ENCODE assay signal across 7 mouse cellular contexts in the genomic region with DNA sequence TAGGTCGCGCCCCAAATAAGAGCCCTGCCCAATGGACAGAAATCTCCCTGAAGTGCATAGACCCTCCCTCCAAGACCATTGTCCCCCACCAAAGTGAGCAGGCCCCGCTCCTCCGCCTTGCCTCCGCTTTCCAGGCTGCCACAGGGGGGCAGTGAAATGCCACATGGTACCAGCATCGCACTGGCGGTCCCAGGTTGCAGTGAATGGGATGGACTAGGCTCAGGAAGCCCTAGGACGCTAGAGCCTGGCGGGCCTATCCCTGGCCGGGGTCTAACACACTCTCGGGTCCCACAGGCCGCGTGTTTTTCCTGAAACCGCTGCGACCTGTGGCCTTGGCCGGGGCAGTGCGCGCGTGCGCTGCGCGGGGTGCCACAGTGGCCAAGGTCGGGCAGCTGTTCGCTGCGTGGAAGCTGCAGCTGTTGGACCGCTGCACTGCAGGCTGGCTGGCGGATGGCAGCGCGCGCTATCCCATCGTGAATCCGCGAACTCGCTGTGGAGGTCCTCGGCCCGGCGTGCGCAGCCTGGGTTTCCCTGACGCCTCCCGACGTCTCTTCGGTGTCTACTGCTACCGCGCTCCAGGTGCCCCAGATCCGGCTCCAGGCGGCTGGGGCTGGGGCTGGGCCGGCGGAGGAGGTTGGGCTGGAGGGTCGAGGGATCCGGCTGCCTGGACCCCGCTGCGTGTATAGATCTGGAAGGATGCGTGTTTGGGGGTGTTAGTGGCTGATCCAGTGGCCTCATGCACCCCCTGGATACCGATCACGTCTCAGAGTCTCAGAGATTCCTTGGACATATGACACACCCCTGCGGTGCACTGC. TPM values are rescaled to one million over a fixed set of nuclear protein-coding genes. Genes with fewer than 3 reads are reported as not detected.
DNase-seq lines count a peak whose midpoint lies in the region; ATAC-seq and TF ChIP-seq lines count a peak whose summit lies in the region.

No protein-coding gene starts in this region.

- intact Hi-C loops in left cerebral cortex, postnatal 25 days (cut with DNase I), result loop anchor here (1.0 to 2.0 kb wide), 2 partner anchors 35 to 78 kb away; no protein-coding TSS in a partner anchor

- TF ChIP-seq POLR2A in bone marrow, adult 2 months (IDR thresholded peaks at IDR 0.05; ENCODE audit: borderline replicate concordance, control insufficient read depth, low read depth, low read length), result no peak

- H3K27ac ChIP-seq in bone marrow, adult 2 months (ENCODE audit: control insufficient read depth, insufficient read depth, low read depth, low read length, poor library complexity), result no peak overlapping the region
- H3K27ac ChIP-seq in forebrain, embryonic 11.5 days (ENCODE audit: low read depth, low read length), result no peak overlapping the region
- H3K27ac ChIP-seq in hindbrain, embryonic 14.5 days, result no peak overlapping the region
- H3K27ac ChIP-seq in stomach, embryonic 14.5 days (ENCODE audit: low read length), result no peak overlapping the region

- peak; percentile 76 for ATAC-seq in forebrain, embryonic 11.5 days (replicated peaks; ENCODE audit: low FRiP score)
- ATAC-seq in hindbrain, embryonic 14.5 days (ENCODE audit: low FRiP score), result peak; percentile 61; the same call in 1 of the 2 replicates
- peak; percentile 43; the same call in 1 of the 2 replicates for ATAC-seq in stomach, embryonic 14.5 days (ENCODE audit: insufficient number of reproducible peaks, insufficient read depth, low FRiP score, low read depth)

- peak overlapping the region; percentile 83 for H3K4me2 ChIP-seq in forebrain, embryonic 11.5 days (ENCODE audit: low read depth, low read length, severe bottlenecking)
- H3K4me2 ChIP-seq in hindbrain, embryonic 14.5 days (replicated peaks), result peak overlapping the region; percentile 83
- peak overlapping the region; percentile 45 for H3K4me2 ChIP-seq in stomach, embryonic 14.5 days (replicated peaks; ENCODE audit: low read depth, low read length)

- WGBS in bone marrow, adult 2 months, result 7% methylated on average over 56 of the region's 56 CpGs
- WGBS in forebrain, embryonic 11.5 days, result 4% methylated on average over 56 of the region's 56 CpGs
- 4% methylated on average over 56 of the region's 56 CpGs for WGBS in hindbrain, embryonic 14.5 days
- WGBS in stomach, embryonic 14.5 days, result 4% methylated on average over 56 of the region's 56 CpGs

- H3K27me3 ChIP-seq in forebrain, embryonic 11.5 days (ENCODE audit: control insufficient read depth, insufficient read depth, low read length), result peaks cover 69% of the 10 kb centered on the region
- H3K27me3 ChIP-seq in hindbrain, embryonic 14.5 days (ENCODE audit: control insufficient read depth, insufficient read depth, low read length), result peaks cover 67% of the 10 kb centered on the region
- peaks cover 68% of the 10 kb centered on the region for H3K27me3 ChIP-seq in stomach, embryonic 14.5 days (ENCODE audit: control insufficient read depth, insufficient read depth, low read length)

- no peak overlapping the region for H3K4me3 ChIP-seq in bone marrow, adult 2 months (replicated peaks; ENCODE audit: control insufficient read depth, low read depth, low read length)
- peak overlapping the region; percentile 36 for H3K4me3 ChIP-seq in forebrain, embryonic 11.5 days (ENCODE audit: low read depth, low read length)
- peak overlapping the region; percentile 35 for H3K4me3 ChIP-seq in hindbrain, embryonic 14.5 days (replicated peaks; ENCODE audit: low read length)
- peak overlapping the region; percentile 17 for H3K4me3 ChIP-seq in stomach, embryonic 14.5 days (ENCODE audit: low read depth, low read length)

- peak overlapping the region; percentile 40 for H3K9ac ChIP-seq in forebrain, embryonic 11.5 days (ENCODE audit: low read length)
- peak overlapping the region; percentile 55 for H3K9ac ChIP-seq in hindbrain, embryonic 14.5 days
- H3K9ac ChIP-seq in stomach, embryonic 14.5 days (replicated peaks; ENCODE audit: low read depth, low read length), result no peak overlapping the region

- H3K4me1 ChIP-seq in bone marrow, adult 2 months (ENCODE audit: control insufficient read depth, insufficient read depth, low read length), result no peaks in the 10 kb centered on the region
- peaks cover 17% of the 10 kb centered on the region; the same call in 1 of the 2 replicates for H3K4me1 ChIP-seq in forebrain, embryonic 11.5 days (replicated peaks; ENCODE audit: control insufficient read depth, insufficient read depth, low read length)
- peaks cover 31% of the 10 kb centered on the region for H3K4me1 ChIP-seq in hindbrain, embryonic 14.5 days (replicated peaks; ENCODE audit: control insufficient read depth, insufficient read depth, low read length)
- peaks cover 14% of the 10 kb centered on the region; the same call in 1 of the 2 replicates for H3K4me1 ChIP-seq in stomach, embryonic 14.5 days (ENCODE audit: control insufficient read depth, insufficient read depth, low read length)

- H3K36me3 ChIP-seq in forebrain, embryonic 11.5 days (ENCODE audit: control insufficient read depth, insufficient read depth, low read length), result no peaks in the 10 kb centered on the region
- H3K36me3 ChIP-seq in hindbrain, embryonic 14.5 days (replicated peaks; ENCODE audit: control insufficient read depth, insufficient read depth), result no peaks in the 10 kb centered on the region
- no peaks in the 10 kb centered on the region for H3K36me3 ChIP-seq in stomach, embryonic 14.5 days (ENCODE audit: control insufficient read depth, insufficient read depth, low read length)

- peak; percentile 58 for DNase-seq in Muller cell, postnatal 12 days (ENCODE audit: inconsistent ontology term)
- peak; percentile 85 for DNase-seq in forebrain, embryonic 11.5 days (ENCODE audit: low spot score)
- peak; percentile 69 for DNase-seq in hindbrain, embryonic 14.5 days (ENCODE audit: low spot score)
- DNase-seq in left cerebral cortex, postnatal 25 days (ENCODE audit: low spot score in 2 of 2), result peak; percentile 71 to 77
- peak; percentile 63 for DNase-seq in mesoderm, embryonic 11.5 days (ENCODE audit: low read depth, low spot score)

- TF ChIP-seq CTCF in bone marrow, adult 2 months (IDR thresholded peaks at IDR 0.05; ENCODE audit: control insufficient read depth, insufficient read depth, low read length), result peak; percentile 49

- H3K9me3 ChIP-seq in forebrain, embryonic 11.5 days (ENCODE audit: control insufficient read depth, low read length), result no peaks in the 10 kb centered on the region
- H3K9me3 ChIP-seq in hindbrain, embryonic 14.5 days (ENCODE audit: control insufficient read depth, low read length), result no peaks in the 10 kb centered on the region
- H3K9me3 ChIP-seq in stomach, embryonic 14.5 days (ENCODE audit: control insufficient read depth, low read depth, low read length), result no peaks in the 10 kb centered on the region

RNA-seq across cellular contexts. Expression of a gene that starts 4.8 kb away (rescaled TPM):
- not detected in 2 replicates for polyA plus RNA-seq in bone marrow, adult 2 months (2011; ENCODE audit: insufficient read depth, insufficient read length, low replicate concordance, missing spikeins)
- 0.05 TPM in 1 of 2 replicates, not detected in the other for polyA plus RNA-seq in forebrain, embryonic 11.5 days (2014; fragmentation: Nextera tagmentation; extraction: Ambion mirVana)
- polyA plus RNA-seq in hindbrain, embryonic 14.5 days (2014; fragmentation: Nextera tagmentation; extraction: Ambion mirVana), result 0.80 and 1.1 TPM in 2 replicates
- total RNA-seq in left cerebral cortex, postnatal 25 days (2021), result 10 to 100 TPM; 62.6 to 71.8 TPM
- polyA plus RNA-seq in stomach, embryonic 14.5 days (2014; fragmentation: Nextera tagmentation; extraction: Ambion mirVana), result not detected in 2 replicates

RNA-seq across cellular contexts. Expression of a gene that starts 15.3 kb away (rescaled TPM):
- polyA plus RNA-seq in bone marrow, adult 2 months (2011; ENCODE audit: insufficient read depth, insufficient read length, low replicate concordance, missing spikeins), result 1.6 and 2.8 TPM in 2 replicates
- 0.76 and 1.3 TPM in 2 replicates for polyA plus RNA-seq in forebrain, embryonic 11.5 days (2014; fragmentation: Nextera tagmentation; extraction: Ambion mirVana)
- 1.0 and 1.9 TPM in 2 replicates for polyA plus RNA-seq in hindbrain, embryonic 14.5 days (2014; fragmentation: Nextera tagmentation; extraction: Ambion mirVana)
- total RNA-seq in left cerebral cortex, postnatal 25 days (2021), result 1 to 10 TPM; 3.0 to 3.4 TPM
- 0.70 and 2.0 TPM in 2 replicates for polyA plus RNA-seq in stomach, embryonic 14.5 days (2014; fragmentation: Nextera tagmentation; extraction: Ambion mirVana)

RNA-seq across cellular contexts. Expression of a gene that starts 32.6 kb away (rescaled TPM):
- polyA plus RNA-seq in bone marrow, adult 2 months (2011; ENCODE audit: insufficient read depth, insufficient read length, low replicate concordance, missing spikeins), result 0.13 and 0.50 TPM in 2 replicates
- polyA plus RNA-seq in forebrain, embryonic 11.5 days (2014; fragmentation: Nextera tagmentation; extraction: Ambion mirVana), result 51.5 and 60.4 TPM in 2 replicates
- polyA plus RNA-seq in hindbrain, embryonic 14.5 days (2014; fragmentation: Nextera tagmentation; extraction: Ambion mirVana), result 141 and 152 TPM in 2 replicates
- 100 to 1,000 TPM; 219 to 220 TPM for total RNA-seq in left cerebral cortex, postnatal 25 days (2021)
- 1.9 and 2.1 TPM in 2 replicates for polyA plus RNA-seq in stomach, embryonic 14.5 days (2014; fragmentation: Nextera tagmentation; extraction: Ambion mirVana)

RNA-seq across cellular contexts. Expression of a gene that starts 43.1 kb away (rescaled TPM):
- polyA plus RNA-seq in bone marrow, adult 2 months (2011; ENCODE audit: insufficient read depth, insufficient read length, low replicate concordance, missing spikeins), result 16.1 and 29.5 TPM in 2 replicates
- polyA plus RNA-seq in forebrain, embryonic 11.5 days (2014; fragmentation: Nextera tagmentation; extraction: Ambion mirVana), result 20.7 and 23.9 TPM in 2 replicates
- 29.1 and 29.5 TPM in 2 replicates for polyA plus RNA-seq in hindbrain, embryonic 14.5 days (2014; fragmentation: Nextera tagmentation; extraction: Ambion mirVana)
- 10 to 100 TPM; 21.7 to 21.9 TPM for total RNA-seq in left cerebral cortex, postnatal 25 days (2021)
- 28.5 and 29.1 TPM in 2 replicates for polyA plus RNA-seq in stomach, embryonic 14.5 days (2014; fragmentation: Nextera tagmentation; extraction: Ambion mirVana)

RNA-seq across cellular contexts. Expression of a gene that starts 45.4 kb away (rescaled TPM):
- 19.1 and 26.4 TPM in 2 replicates for polyA plus RNA-seq in bone marrow, adult 2 months (2011; ENCODE audit: insufficient read depth, insufficient read length, low replicate concordance, missing spikeins)
- polyA plus RNA-seq in forebrain, embryonic 11.5 days (2014; fragmentation: Nextera tagmentation; extraction: Ambion mirVana), result 44.6 and 45.4 TPM in 2 replicates
- 40.3 and 44.8 TPM in 2 replicates for polyA plus RNA-seq in hindbrain, embryonic 14.5 days (2014; fragmentation: Nextera tagmentation; extraction: Ambion mirVana)
- total RNA-seq in left cerebral cortex, postnatal 25 days (2021), result 10 to 100 TPM; 46.5 to 47.5 TPM
- polyA plus RNA-seq in stomach, embryonic 14.5 days (2014; fragmentation: Nextera tagmentation; extraction: Ambion mirVana), result 35.3 and 40.1 TPM in 2 replicates

Comparison
In these comparisons a context has a peak if more than half of its experiments do, and no peak if none do; other contexts are left out.
1. RNA of a gene that starts 32.6 kb away (polyA plus RNA-seq): 141 to 152 TPM in hindbrain, embryonic 14.5 days and 51.5 to 60.4 TPM in forebrain, embryonic 11.5 days; 1.9 to 2.1 TPM in stomach, embryonic 14.5 days and 0.13 to 0.50 TPM in bone marrow, adult 2 months; every median in the first group is over 10 times any median in the second.
2. Peak in every context shown above with its lines, with median percentiles within 50 percentile points of each other: DNase-seq, ATAC-seq and H3K4me2 ChIP-seq.